Comparison of ENCODE assay signal across 22 mouse cellular contexts in genomic region chr9:116644616-116645015, GRCm38 (mm10).
A peak's percentile ranks its signal among the peaks of the same experiment; 100 is the strongest.
DNase-seq lines count a peak whose midpoint lies in the region; ATAC-seq and TF ChIP-seq lines count a peak whose summit lies in the region.
"Had no signal": no experiment of that assay in that cellular context is flagged by ENCODE, and none has a peak within 500 bp of the region (broad histone marks: within the 10 kb centered on the region; RNA-seq: fewer than 3 reads in every experiment).

No protein-coding gene starts in this region.

- no peaks in the 10 kb centered on the region for H3K27me3 ChIP-seq in heart, embryonic 12.5 days (replicated peaks)
- H3K27me3 ChIP-seq in intestine, embryonic 14.5 days (replicated peaks; ENCODE audit: control insufficient read depth, insufficient read depth, low read length), result no peaks in the 10 kb centered on the region
- H3K27me3 ChIP-seq in intestine, postnatal 0 days (replicated peaks; ENCODE audit: control insufficient read depth, insufficient read depth, low read length), result no peaks in the 10 kb centered on the region
- H3K27me3 ChIP-seq: hindbrain, embryonic 12.5 days; intestine, embryonic 15.5 days; midbrain, embryonic 15.5 days; neural tube, embryonic 13.5 days; Patski had no signal

- no peak for TF ChIP-seq CTCF in intestine, postnatal 0 days (IDR thresholded peaks at IDR 0.05; ENCODE audit: low read depth)

- WGBS in heart, embryonic 12.5 days, result 80% methylated on average over 8 of the region's 8 CpGs
- WGBS in intestine, embryonic 14.5 days, result 85% methylated on average over 8 of the region's 8 CpGs
- 81% methylated on average over 8 of the region's 8 CpGs for WGBS in intestine, postnatal 0 days

- H3K9me3 ChIP-seq in heart, embryonic 12.5 days (replicated peaks), result peaks cover 2% of the 10 kb centered on the region; the same call in 1 of the 2 replicates
- H3K9me3 ChIP-seq in intestine, embryonic 14.5 days (ENCODE audit: control insufficient read depth, low read length), result peaks cover 4% of the 10 kb centered on the region; the same call in 1 of the 2 replicates
- no peaks in the 10 kb centered on the region for H3K9me3 ChIP-seq in intestine, postnatal 0 days (ENCODE audit: control insufficient read depth)
- H3K9me3 ChIP-seq: hindbrain, embryonic 12.5 days; intestine, embryonic 15.5 days had no signal

- H3K36me3 ChIP-seq in heart, embryonic 12.5 days, result no peaks in the 10 kb centered on the region
- H3K36me3 ChIP-seq in intestine, embryonic 14.5 days (ENCODE audit: control insufficient read depth, insufficient read depth, low read length), result no peaks in the 10 kb centered on the region
- no peaks in the 10 kb centered on the region for H3K36me3 ChIP-seq in intestine, postnatal 0 days (ENCODE audit: control insufficient read depth, insufficient read depth)
- H3K36me3 ChIP-seq: hindbrain, embryonic 12.5 days; intestine, embryonic 15.5 days; midbrain, embryonic 15.5 days; neural tube, embryonic 13.5 days had no signal

- H3K27ac ChIP-seq in heart, embryonic 12.5 days (ENCODE audit: poor library complexity, severe bottlenecking), result no peak overlapping the region
- no peak overlapping the region for H3K27ac ChIP-seq in intestine, embryonic 14.5 days (ENCODE audit: low read depth)
- H3K27ac ChIP-seq in intestine, postnatal 0 days (ENCODE audit: low read depth, low read length), result no peak overlapping the region
- H3K27ac ChIP-seq: heart, adult 2 months; hindbrain, embryonic 12.5 days; intestine, embryonic 15.5 days; midbrain, embryonic 15.5 days; neural tube, embryonic 13.5 days had no signal

- no peak overlapping the region for H3K9ac ChIP-seq in heart, embryonic 12.5 days
- H3K9ac ChIP-seq in intestine, embryonic 14.5 days (ENCODE audit: low read length), result no peak overlapping the region
- no peak overlapping the region for H3K9ac ChIP-seq in intestine, postnatal 0 days (ENCODE audit: low read depth, low read length)
- H3K9ac ChIP-seq: hindbrain, embryonic 12.5 days; intestine, embryonic 15.5 days; midbrain, embryonic 15.5 days; neural tube, embryonic 13.5 days had no signal

- no peak overlapping the region for H3K4me3 ChIP-seq in heart, embryonic 12.5 days
- no peak overlapping the region for H3K4me3 ChIP-seq in intestine, embryonic 14.5 days (ENCODE audit: low read depth, low read length)
- no peak overlapping the region for H3K4me3 ChIP-seq in intestine, postnatal 0 days (ENCODE audit: low read depth, low read length)
- H3K4me3 ChIP-seq: heart, adult 2 months; hindbrain, embryonic 12.5 days; intestine, embryonic 15.5 days; midbrain, embryonic 15.5 days; myocyte; neural tube, embryonic 13.5 days had no signal

- peak; percentile 70 for DNase-seq in cerebellum, postnatal 10 days
- no peak for DNase-seq in cerebellum, adult 9-10 months
- DNase-seq in heart, adult 11 months, result peak; percentile 87
- DNase-seq in intestine, embryonic 14.5 days (ENCODE audit: low spot score), result peak; percentile 39
- no peak for DNase-seq in MN1 (ENCODE audit: low spot score)
- DNase-seq: cerebellum, adult 11-12 months; gastrocnemius, postnatal 14 days; heart, adult 2 months; kidney, adult 9 months; kidney, postnatal 14 days; lung, postnatal 4 days; retina, postnatal 1 day; right cerebral cortex, postnatal 25 days; spleen, adult 18-20 months had no signal

- no peak overlapping the region for H3K4me2 ChIP-seq in heart, embryonic 12.5 days
- H3K4me2 ChIP-seq in intestine, embryonic 14.5 days (ENCODE audit: low read length), result no peak overlapping the region
- H3K4me2 ChIP-seq in intestine, postnatal 0 days (replicated peaks; ENCODE audit: low read depth), result no peak overlapping the region
- H3K4me2 ChIP-seq: hindbrain, embryonic 12.5 days; intestine, embryonic 15.5 days; midbrain, embryonic 15.5 days; neural tube, embryonic 13.5 days had no signal

- peaks cover 14% of the 10 kb centered on the region for H3K4me1 ChIP-seq in heart, embryonic 12.5 days (replicated peaks)
- H3K4me1 ChIP-seq in intestine, embryonic 14.5 days (replicated peaks; ENCODE audit: control insufficient read depth, insufficient read depth, low read length), result peaks cover 12% of the 10 kb centered on the region
- 0 out of 2 replicates have a peak, but pooled peaks cover 4% of the 10 kb centered on the region for H3K4me1 ChIP-seq in intestine, postnatal 0 days (replicated peaks; ENCODE audit: control insufficient read depth, insufficient read depth, low read length)
- H3K4me1 ChIP-seq: hindbrain, embryonic 12.5 days; midbrain, embryonic 15.5 days had no signal

- no peak for ATAC-seq in heart, embryonic 12.5 days (ENCODE audit: insufficient number of reproducible peaks, low FRiP score)
- ATAC-seq in intestine, embryonic 14.5 days (replicated peaks; ENCODE audit: low FRiP score, low TSS enrichment, low read depth), result no peak
- ATAC-seq in intestine, postnatal 0 days, result no peak
- ATAC-seq: intestine, embryonic 15.5 days; midbrain, embryonic 15.5 days; Patski had no signal

Comparison
In these comparisons a context has a peak if more than half of its experiments do, and no peak if none do; other contexts are left out.
1. DNase-seq: peak in cerebellum, postnatal 10 days (2 of 2), heart, adult 11 months (single experiment) and intestine, embryonic 14.5 days (single experiment); none in cerebellum, adult 9-10 months (single experiment) and MN1 (single experiment).